Mouse (Mus musculus) spleen, adult 2 months (tissue): ENCODE results near the gene Scrg1. TPM values are rescaled to one million over a fixed set of nuclear protein-coding genes. Genes with fewer than 3 reads are reported as not detected.

Experiments used
- DNase-seq, 2 experiments: peaks; one replicate each; pipeline versions ENCODE4 v3.0.0 to v3.0.0-alpha.2; 2012 to 2021; ENCODE audit warnings: low spot score in 2 of 2, low read depth in 1 of 2
- H3K27ac ChIP-seq: fragments of 200-500 bp; 2 replicates; pipeline ENCODE4 v1.5.1; 2012; ENCODE audit warnings: low read length, inconsistent platforms; ENCODE audit not compliant: insufficient read depth
- H3K27me3 ChIP-seq: fragments of 200-500 bp; 2 replicates; pipeline ENCODE4 v1.6.1; 2012; ENCODE audit warnings: mild to moderate bottlenecking, moderate library complexity, low read length, inconsistent platforms; ENCODE audit not compliant: control insufficient read depth, insufficient read depth
- H3K36me3 ChIP-seq: fragments of 200-500 bp; 2 replicates; pipeline ENCODE4 v1.6.1; 2012; ENCODE audit warnings: mild to moderate bottlenecking, low read length, inconsistent platforms; ENCODE audit not compliant: control insufficient read depth, insufficient read depth
- H3K4me1 ChIP-seq: fragments of 200-500 bp; 2 replicates; pipeline ENCODE4 v1.6.1; 2011; ENCODE audit warnings: inconsistent platforms; ENCODE audit not compliant: control insufficient read depth, insufficient read depth, insufficient read length
- H3K4me3 ChIP-seq: fragments of 200-500 bp; 2 replicates; pipeline ENCODE4 v1.5.1; 2011; ENCODE audit warnings: mild to moderate bottlenecking, inconsistent platforms; ENCODE audit not compliant: insufficient read depth, insufficient read length; ENCODE audit errors: extremely low read depth
- CTCF ChIP-seq: fragments of 200-500 bp; IDR thresholded peaks from 2 replicates; pipeline ENCODE4 v1.5.1; 2011; ENCODE audit warnings: mild to moderate bottlenecking, inconsistent platforms; ENCODE audit not compliant: insufficient read depth, insufficient read length, insufficient replicate concordance; ENCODE audit errors: extremely low read depth
- POLR2A ChIP-seq: fragments of 200-500 bp; IDR thresholded peaks from 2 replicates; pipeline ENCODE4 v1.6.1; 2011; ENCODE audit warnings: low read depth, low read length, inconsistent platforms
- WGBS: fragments of 180-500 bp; shearing (Covaris S2); methylation state at CpG from one replicate; pipeline ENCODE4 v1.1.7; 2018; 5-methylcytosine and 5-hydroxymethylcytosine counted together
- polyA plus RNA-seq: library from polyadenylated mRNA; depleted of rRNA; stranded (reverse); fragments of >200 nt; gene quantifications from 2 replicates; pipeline ENCODE4 v1.2.3, GENCODE M21; 2012

The Scrg1 gene
- polyA plus RNA-seq, 1 experiment, result 0.16 TPM

GRCm38 (mm10) chr8:57478406-57478805, 22.7 kb downstream of the Scrg1 start:
- H3K27me3 ChIP-seq, result no peaks in the 10 kb centered on the region
- 0 out of 2 replicates have a peak, but pooled peaks cover 2% of the 10 kb centered on the region for H3K36me3 ChIP-seq
- H3K27ac ChIP-seq, result no peak overlapping the region
- no peak overlapping the region for H3K4me3 ChIP-seq
- DNase-seq, result no peak
- no peak for TF ChIP-seq POLR2A
- no peak for TF ChIP-seq CTCF
- WGBS, result 17% methylated on average over 3 of the region's 3 CpGs
- H3K4me1 ChIP-seq, result no peaks in the 10 kb centered on the region; the same call in 1 of the 2 replicates

DNA sequence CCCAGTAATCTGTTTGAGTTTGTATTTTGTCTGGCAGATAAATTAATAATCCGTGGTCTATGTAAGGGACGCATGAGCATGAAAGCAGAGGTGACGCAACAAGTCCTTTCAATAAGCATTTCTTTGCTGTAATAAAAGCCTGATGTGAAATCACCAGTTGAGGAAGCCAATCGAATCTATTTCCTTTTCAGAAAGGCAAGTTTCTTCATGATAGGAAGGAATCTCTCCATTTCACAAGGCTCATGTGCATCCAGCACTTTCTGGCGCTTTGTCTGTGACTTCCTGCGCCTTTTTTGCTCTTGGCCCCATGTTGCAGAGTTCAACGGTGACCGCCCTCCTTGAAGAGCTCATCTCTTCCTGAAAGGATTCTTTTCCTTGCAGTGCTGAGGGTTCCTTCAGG, 24.0 kb downstream of the Scrg1 start:
- DNase-seq, result no peak
- Histone ChIP-seq H3K27ac (no peak overlapping the region), H3K4me3 (no peak overlapping the region), H3K36me3 (0 out of 2 replicates have a peak, but pooled peaks cover 2% of the 10 kb centered on the region), H3K27me3 (no peaks in the 10 kb centered on the region), H3K4me1 (no peaks in the 10 kb centered on the region; the same call in 1 of the 2 replicates)
- TF ChIP-seq POLR2A, result no peak
- 95% methylated on average over 8 of the region's 8 CpGs for WGBS

- Histone ChIP-seq H3K4me3 (no peak overlapping the region), H3K4me1 (peaks cover under 1% of the 10 kb centered on the region), H3K36me3 (0 out of 2 replicates have a peak, but pooled peaks cover 2% of the 10 kb centered on the region), H3K27ac (no peak overlapping the region), H3K27me3 (no peaks in the 10 kb centered on the region)
- TF ChIP-seq CTCF (no peak), POLR2A (no peak)
- WGBS, result 93% methylated on average over 4 of the region's 4 CpGs
- no peak for DNase-seq
These were observed 24.9 kb downstream of the Scrg1 start for GRCm38 (mm10) chr8:57480606-57481005.

GRCm38 (mm10) chr8:57486491-57487440, 31.0 kb downstream of the Scrg1 start:
- no peak for TF ChIP-seq POLR2A
- TF ChIP-seq CTCF, result no peak
- Histone ChIP-seq H3K4me3 (peak overlapping the region; percentile 97), H3K36me3 (0 out of 2 replicates have a peak, but pooled peaks cover 2% of the 10 kb centered on the region), H3K4me1 (peaks cover 3% of the 10 kb centered on the region; the same call in 1 of the 2 replicates), H3K27ac (peak overlapping the region; percentile 89), H3K27me3 (no peaks in the 10 kb centered on the region)
- peak in 1 of 2 experiments; percentile 34 for DNase-seq
- under 1% methylated on average over 54 of the region's 54 CpGs for WGBS

- no peaks in the 10 kb centered on the region for H3K36me3 ChIP-seq
- H3K27ac ChIP-seq, result peak within 1 kb of the TSS; percentile 89
- H3K4me1 ChIP-seq, result peaks cover 3% of the 10 kb centered on the region; the same call in 1 of the 2 replicates
- DNase-seq, result peak; percentile 96 to 99
- H3K27me3 ChIP-seq, result no peaks in the 10 kb centered on the region
- TF ChIP-seq CTCF (no peak), POLR2A (no peak; the same call in 1 of the 2 replicates)
- under 1% methylated on average over 65 of the region's 66 CpGs for WGBS
- H3K4me3 ChIP-seq, result peak within 1 kb of the TSS; percentile 97
These were observed 31.9 kb downstream of the Scrg1 start, which contains the start of gene Sap30 for GRCm38 (mm10) chr8:57487441-57488155. Gene Sap30, minus strand, starts transcription at chr8:57487860.

DNA sequence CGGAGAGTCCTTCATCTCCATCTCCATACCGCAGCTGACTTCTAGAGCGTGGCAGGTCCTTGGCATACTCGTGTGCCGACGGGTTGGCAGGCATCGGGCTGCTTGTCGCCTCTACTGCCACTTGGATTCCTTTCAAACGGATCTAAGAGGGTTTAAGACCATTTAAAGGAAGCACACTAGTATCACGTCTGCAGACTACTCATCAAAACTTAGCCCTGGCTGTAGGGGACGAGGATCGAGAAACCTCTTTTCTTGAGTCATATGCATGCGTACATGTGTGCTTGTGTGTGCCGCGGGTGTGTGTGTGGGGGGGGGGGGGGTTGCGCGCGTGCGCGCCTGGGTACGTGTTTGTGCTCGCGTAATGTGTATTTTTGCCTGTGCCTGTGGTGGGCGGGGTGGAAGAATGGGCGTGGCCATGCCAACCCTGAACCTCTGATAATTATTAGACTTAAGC, 32.6 kb downstream of the Scrg1 start:
- no peaks in the 10 kb centered on the region for H3K36me3 ChIP-seq
- peak overlapping the region; percentile 65 for H3K4me3 ChIP-seq
- peak overlapping the region; percentile 54 for H3K27ac ChIP-seq
- peak; percentile 65 to 68 for DNase-seq
- H3K4me1 ChIP-seq, result peaks cover 3% of the 10 kb centered on the region; the same call in 1 of the 2 replicates
- TF ChIP-seq CTCF (no peak), POLR2A (no peak)
- under 1% methylated on average over 25 of the region's 25 CpGs for WGBS
- H3K27me3 ChIP-seq, result no peaks in the 10 kb centered on the region
